Mouse (Mus musculus) cerebellum, postnatal 14 days (tissue): Measurements from ENCODE around the gene Rasgef1c.

ENCODE experiments used
- DNase-seq, 2 experiments: peaks; one replicate each; pipeline ENCODE4 v3.0.0; 2021; ENCODE audit warnings: mixed read lengths in 2 of 2

Rasgef1c gene

GRCm38 (mm10) chr11:49927169-49927568 is 25.5 kb downstream of the Rasgef1c start:
- DNase-seq = peak in 1 of 2 experiments; percentile 36

GRCm38 (mm10) chr11:49927670-49928069 is 26.0 kb downstream of the Rasgef1c start:
- DNase-seq = no peak

GRCm38 (mm10) chr11:49931037-49931625 is 29.5 kb downstream of the Rasgef1c start:
- DNase-seq = peak in 1 of 2 experiments; percentile 52

GRCm38 (mm10) chr11:49931853-49932252 is 30.2 kb downstream of the Rasgef1c start:
- peak; percentile 46 to 64 for DNase-seq

GRCm38 (mm10) chr11:49933811-49934210 is 32.2 kb downstream of the Rasgef1c start:
- DNase-seq = no peak

GRCm38 (mm10) chr11:49934322-49934721 is 32.7 kb downstream of the Rasgef1c start:
- peak; percentile 50 to 67 for DNase-seq

GRCm38 (mm10) chr11:49936458-49936857 is 34.8 kb downstream of the Rasgef1c start:
- DNase-seq = no peak

- no peak for DNase-seq
These were observed 36.1 kb downstream of the Rasgef1c start for GRCm38 (mm10) chr11:49937779-49938178.

- DNase-seq = peak; percentile 94 to 97
These were observed 36.9 kb downstream of the Rasgef1c start for GRCm38 (mm10) chr11:49938258-49939164.

GRCm38 (mm10) chr11:49942841-49943240 is 41.2 kb downstream of the Rasgef1c start:
- DNase-seq = no peak

- no peak for DNase-seq
These were observed 42.3 kb downstream of the Rasgef1c start for GRCm38 (mm10) chr11:49943901-49944300.

GRCm38 (mm10) chr11:49945726-49946125 is 44.1 kb downstream of the Rasgef1c start:
- no peak for DNase-seq

GRCm38 (mm10) chr11:49949839-49950238 is 48.2 kb downstream of the Rasgef1c start:
- DNase-seq = peak; percentile 69 to 80

GRCm38 (mm10) chr11:49953616-49954015 is 52.0 kb downstream of the Rasgef1c start:
- no peak for DNase-seq

GRCm38 (mm10) chr11:49955577-49956261 is 54.1 kb downstream of the Rasgef1c start:
- peak; percentile 91 to 92 for DNase-seq

GRCm38 (mm10) chr11:49958017-49958416 is 56.4 kb downstream of the Rasgef1c start:
- DNase-seq = no peak

GRCm38 (mm10) chr11:49961098-49961740 is 59.6 kb downstream of the Rasgef1c start:
- peak; percentile 89 to 92 for DNase-seq

GRCm38 (mm10) chr11:49965320-49965719 is 63.7 kb downstream of the Rasgef1c start:
- DNase-seq = no peak

GRCm38 (mm10) chr11:49969692-49970091 is 68.1 kb downstream of the Rasgef1c start:
- DNase-seq = no peak

- no peak for DNase-seq
These were observed 72.2 kb downstream of the Rasgef1c start for GRCm38 (mm10) chr11:49973657-49974340.

GRCm38 (mm10) chr11:49974675-49975074 is 73.0 kb downstream of the Rasgef1c start:
- no peak for DNase-seq

GRCm38 (mm10) chr11:49977963-49978568 is 76.4 kb downstream of the Rasgef1c start:
- no peak for DNase-seq
